Mouse (Mus musculus) c-Kit-positive CD71-positive TER-119-positive erythroid progenitor cells, embryonic 14.5 days (primary cell): ENCODE data around the gene Spem1.
"Not testable (repeated sequence)": the region's sequence is repeated elsewhere in the genome, so short reads cannot be mapped to it uniquely, and the experiment has no call there.

ENCODE experiments used
- DNase-seq: peaks from one replicate; pipeline ENCODE4 v3.0.0-alpha.2; 2013; ENCODE audit warnings: low spot score

Spem1 gene

GRCm38 (mm10) chr11:69822080-69822479, at the start of gene Spem1:
Gene Spem1, minus strand, starts transcription at chr11:69822180.
- no peak for DNase-seq

GRCm38 (mm10) chr11:69870289-69871069, 48.5 kb upstream of the Spem1 start:
- no peak for DNase-seq

- DNase-seq, result no peak
Measured at GRCm38 (mm10) chr11:69867335-69867734, 45.4 kb upstream of the Spem1 start.

- DNase-seq, result no peak
Measured at GRCm38 (mm10) chr11:69865561-69865960, 43.6 kb upstream of the Spem1 start.

- DNase-seq, result no peak
Measured at GRCm38 (mm10) chr11:69864138-69864860, 42.3 kb upstream of the Spem1 start.

- not testable (repeated sequence) for DNase-seq
Measured at GRCm38 (mm10) chr11:69863729-69864128, 41.7 kb upstream of the Spem1 start.

GRCm38 (mm10) chr11:69858113-69858998, 36.4 kb upstream of the Spem1 start, which contains the start of gene Tnk1:
Gene Tnk1, minus strand, starts transcription at chr11:69858730.
- DNase-seq, result no peak

GRCm38 (mm10) chr11:69855347-69855746, 33.4 kb upstream of the Spem1 start:
- no peak for DNase-seq

GRCm38 (mm10) chr11:69854680-69855079, 32.7 kb upstream of the Spem1 start:
- DNase-seq, result no peak

GRCm38 (mm10) chr11:69853994-69854393, 32.0 kb upstream of the Spem1 start:
- peak; percentile 98 for DNase-seq

- DNase-seq, result no peak
Measured at GRCm38 (mm10) chr11:69850754-69851153, 28.8 kb upstream of the Spem1 start.

GRCm38 (mm10) chr11:69849884-69850283, 27.9 kb upstream of the Spem1 start:
- DNase-seq, result no peak

GRCm38 (mm10) chr11:69849128-69849527, 27.1 kb upstream of the Spem1 start:
- no peak for DNase-seq

GRCm38 (mm10) chr11:69848021-69848420, 26.0 kb upstream of the Spem1 start:
- no peak for DNase-seq

GRCm38 (mm10) chr11:69846738-69847688, 25.0 kb upstream of the Spem1 start:
- DNase-seq, result peak; percentile 53

- peak; percentile 86 for DNase-seq
Measured at GRCm38 (mm10) chr11:69846198-69846680, 24.3 kb upstream of the Spem1 start, which contains the start of gene Plscr3. Gene Plscr3, plus strand, starts transcription at chr11:69846376.

GRCm38 (mm10) chr11:69838714-69839104, 16.7 kb upstream of the Spem1 start:
- peak; percentile 38 for DNase-seq

- peak; percentile 97 for DNase-seq
Measured at GRCm38 (mm10) chr11:69837952-69838713, 16.2 kb upstream of the Spem1 start, which contains the start of gene Tmem256. Gene Tmem256, plus strand, starts transcription at chr11:69838514.

- no peak for DNase-seq
Measured at GRCm38 (mm10) chr11:69837604-69837951, 15.6 kb upstream of the Spem1 start, which contains the start of gene Nlgn2. Gene Nlgn2, minus strand, starts transcription at chr11:69837784.
